Mouse (Mus musculus) spleen, adult 18-20 months (tissue): ENCODE measurements around the gene Tmem217.

ENCODE experiments used
- DNase-seq, 2 experiments: peaks; one replicate each; pipeline ENCODE4 v3.0.0; 2022; ENCODE audit warnings: mixed read lengths in 2 of 2

The Tmem217 gene

DNA sequence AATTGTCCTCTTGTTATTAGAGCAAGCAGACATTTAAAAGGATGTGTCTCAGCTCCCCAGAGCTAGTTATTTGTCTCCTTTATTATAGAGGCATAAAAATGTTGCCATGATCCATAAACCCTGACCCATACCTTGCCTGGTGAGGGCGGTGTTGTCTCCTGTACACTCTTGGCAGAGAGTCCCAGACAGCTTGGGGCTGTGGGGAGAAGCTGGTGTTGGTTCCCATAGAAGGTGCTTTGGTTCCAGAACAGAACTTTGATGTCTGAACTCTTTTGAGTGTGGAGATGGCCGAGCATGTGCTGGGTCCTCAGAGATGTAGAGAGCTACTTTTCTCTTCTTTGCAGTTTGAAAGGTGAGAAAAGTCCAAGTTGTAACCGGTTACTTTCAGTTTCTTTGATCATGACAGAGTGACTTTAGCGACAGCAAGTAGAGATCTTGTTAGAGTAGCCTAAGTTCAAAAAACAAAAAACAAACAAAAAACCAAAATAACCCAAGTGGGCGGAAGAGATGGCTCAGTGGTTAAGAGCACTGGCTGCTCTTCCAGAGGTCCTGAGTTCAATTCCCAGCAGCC lies at the start of gene Tmem217:
Gene Tmem217, minus strand, starts transcription at position 224 of the 571 bp plus-strand sequence.
- no peak for DNase-seq

DNA sequence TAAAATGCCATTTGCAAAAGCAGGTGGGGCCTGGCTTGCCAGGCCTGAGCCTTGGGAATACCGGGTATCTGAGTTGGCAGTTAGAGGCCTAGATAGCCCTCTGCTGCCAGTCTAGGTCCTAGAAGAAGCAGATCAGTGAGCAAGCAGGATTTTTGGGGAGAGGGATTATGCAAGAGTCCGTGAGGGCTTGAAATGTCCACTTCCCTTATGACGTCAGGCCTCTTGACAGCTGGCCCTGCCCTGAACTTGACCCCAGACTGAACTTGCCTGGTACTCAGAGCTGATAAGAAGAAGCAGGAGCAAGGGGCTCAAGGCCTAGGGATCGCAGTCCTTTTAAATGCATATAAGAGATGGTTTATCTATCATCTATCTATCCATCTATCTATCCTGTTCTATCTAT lies 49.2 kb upstream of the Tmem217 start:
- no peak for DNase-seq

DNA sequence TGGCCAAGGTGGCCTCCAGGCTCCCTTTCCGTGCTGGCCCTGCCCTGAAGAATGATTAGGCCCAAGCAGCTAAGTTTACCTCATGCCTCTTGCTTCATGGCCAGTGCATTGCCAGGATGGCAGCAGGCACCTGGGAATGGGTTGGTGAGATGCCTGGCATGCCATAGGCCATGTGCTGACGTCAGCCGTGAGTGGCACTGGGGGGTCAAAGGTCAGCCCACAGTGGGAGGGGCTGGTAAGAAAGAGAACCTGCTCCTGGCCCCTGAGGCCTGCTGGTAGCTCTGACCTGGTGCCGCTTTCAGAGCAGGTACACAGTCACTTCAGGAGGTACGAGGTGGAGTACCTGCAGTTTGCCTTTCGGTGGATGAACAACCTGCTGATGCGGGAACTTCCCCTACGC lies 47.4 kb upstream of the Tmem217 start:
- DNase-seq: no peak

DNA sequence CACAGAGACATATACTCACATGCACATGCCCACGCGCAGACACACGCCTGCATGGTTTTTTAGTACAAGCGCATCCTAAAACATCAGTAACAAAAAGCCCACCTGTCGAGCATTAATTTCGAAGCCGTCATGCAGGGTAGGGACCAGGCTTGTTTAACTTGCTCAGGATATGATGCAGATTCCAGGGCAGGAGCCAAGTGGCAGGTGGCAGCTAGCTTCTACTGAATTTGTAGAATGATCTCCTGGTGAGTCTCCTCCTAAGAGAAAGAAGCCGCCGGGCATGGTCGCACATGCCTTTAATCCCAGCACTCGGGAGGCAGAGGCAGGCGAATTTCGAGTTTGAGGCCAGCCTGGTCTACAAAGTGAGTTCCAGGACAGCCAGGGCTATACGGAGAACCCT lies 46.9 kb upstream of the Tmem217 start:
- no peak for DNase-seq

DNA sequence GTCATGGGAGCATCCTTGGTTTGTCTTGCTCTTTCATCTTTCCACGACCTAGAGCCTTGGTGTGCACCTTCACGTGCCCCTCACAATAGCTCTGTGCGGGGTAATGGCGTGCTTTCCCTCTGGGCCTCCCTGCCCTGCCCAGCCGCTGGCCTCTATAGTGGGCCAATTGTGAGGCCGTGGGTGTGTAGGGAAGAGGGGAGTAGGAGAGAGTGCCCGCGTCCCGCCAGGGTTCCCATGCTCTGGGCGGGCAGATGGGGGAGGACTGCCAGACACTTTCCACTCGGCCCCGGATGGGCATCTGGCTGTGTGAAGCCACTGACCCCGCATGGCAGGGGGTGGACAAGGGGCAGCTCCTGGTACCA lies 44.6 kb upstream of the Tmem217 start:
- DNase-seq: no peak

DNA sequence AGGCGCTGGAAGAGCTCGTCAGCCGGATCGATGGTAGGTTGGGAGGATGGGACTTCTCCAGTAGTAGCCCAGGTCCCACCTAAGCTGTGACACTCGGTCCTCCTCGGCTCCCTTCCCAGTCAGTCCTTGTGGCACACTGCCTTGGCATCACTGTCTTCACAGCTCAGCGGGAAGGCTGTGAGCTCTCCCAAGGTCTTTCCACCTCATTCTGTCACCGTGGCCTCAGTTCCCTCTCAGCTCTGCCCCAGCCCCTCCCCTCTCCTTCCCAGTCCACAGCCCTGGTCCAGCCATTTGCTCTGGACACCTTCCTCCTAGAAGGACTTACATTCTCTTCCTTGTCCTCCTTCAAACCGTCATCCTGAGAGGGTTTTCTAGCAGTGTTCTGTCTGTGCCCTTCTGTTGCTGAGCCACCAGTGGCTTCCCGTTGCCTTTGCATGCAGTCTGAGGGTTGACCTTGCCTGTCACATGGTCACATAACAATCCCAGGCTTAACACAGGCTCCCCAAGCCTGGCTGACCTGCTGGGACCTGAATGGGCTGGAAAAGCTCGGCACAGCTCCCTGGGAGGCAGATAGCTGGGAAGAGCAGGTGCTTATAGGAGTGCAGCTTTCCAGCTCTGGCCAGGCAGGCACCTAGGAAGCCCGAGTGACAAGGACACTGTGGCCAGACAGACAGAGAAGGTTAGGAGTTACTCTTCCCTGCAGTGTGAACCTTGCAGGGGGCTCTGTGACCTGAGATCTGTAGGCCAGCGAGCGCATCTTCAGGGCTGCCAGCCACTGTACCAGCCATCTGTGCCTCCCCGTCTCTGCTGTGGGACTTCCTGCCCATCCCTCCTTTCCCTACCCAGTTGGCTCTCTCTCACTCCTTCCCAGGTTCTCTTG lies 43.9 kb upstream of the Tmem217 start:
- DNase-seq: no peak

DNA sequence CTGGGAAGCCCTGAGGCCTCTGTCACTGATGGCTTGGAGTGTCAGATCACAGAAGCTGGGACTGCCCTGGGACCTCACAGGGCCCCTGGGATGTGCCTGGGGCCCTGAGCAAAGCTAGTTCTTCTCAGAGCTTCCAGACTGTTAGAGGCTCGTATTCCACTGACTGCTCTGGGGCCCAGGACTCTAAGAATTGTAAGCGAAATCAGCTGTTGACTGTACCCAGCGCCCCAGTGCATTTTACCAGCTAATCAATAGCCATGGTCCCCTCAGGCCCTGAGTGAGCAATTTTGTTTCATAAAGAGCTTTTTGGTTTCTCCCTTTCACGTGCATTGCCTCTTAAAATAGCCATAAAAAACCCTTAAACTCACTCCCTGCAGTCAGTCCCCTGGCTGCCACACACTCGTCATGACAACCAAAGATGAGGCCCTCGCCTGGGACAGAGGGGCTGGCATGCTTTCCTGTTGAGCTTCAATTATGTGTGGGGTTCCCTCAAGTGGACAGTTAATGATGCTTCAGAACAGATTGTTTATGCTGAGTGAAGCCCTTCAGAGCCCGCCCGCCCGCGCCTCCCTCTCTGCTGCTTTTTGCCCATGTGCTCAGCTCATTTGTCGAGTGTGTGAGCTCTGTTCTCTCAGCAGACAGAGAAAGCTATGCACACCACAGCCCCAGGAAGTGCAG lies 37.2 kb upstream of the Tmem217 start:
- DNase-seq: no peak

DNA sequence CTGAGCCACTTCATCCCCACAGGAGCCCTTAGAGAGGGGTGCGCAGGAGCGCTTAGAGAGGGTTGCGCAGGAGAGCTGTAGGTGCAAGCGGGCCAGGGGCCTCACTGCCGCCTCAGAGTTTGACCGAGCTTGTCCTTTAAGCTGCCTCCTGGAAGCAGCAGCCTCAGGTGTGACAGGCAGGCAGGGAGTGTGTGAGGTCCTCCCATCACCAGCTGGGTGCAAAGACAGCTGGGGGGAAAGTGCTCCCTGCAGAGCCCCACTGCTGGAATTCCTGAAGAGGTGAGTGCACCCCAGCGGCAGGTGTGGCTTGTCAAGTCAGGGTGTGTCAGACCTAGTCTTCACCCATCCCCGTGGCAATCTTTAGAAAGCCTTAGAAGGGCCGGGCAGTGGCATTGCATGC lies 34.7 kb upstream of the Tmem217 start:
- no peak for DNase-seq

DNA sequence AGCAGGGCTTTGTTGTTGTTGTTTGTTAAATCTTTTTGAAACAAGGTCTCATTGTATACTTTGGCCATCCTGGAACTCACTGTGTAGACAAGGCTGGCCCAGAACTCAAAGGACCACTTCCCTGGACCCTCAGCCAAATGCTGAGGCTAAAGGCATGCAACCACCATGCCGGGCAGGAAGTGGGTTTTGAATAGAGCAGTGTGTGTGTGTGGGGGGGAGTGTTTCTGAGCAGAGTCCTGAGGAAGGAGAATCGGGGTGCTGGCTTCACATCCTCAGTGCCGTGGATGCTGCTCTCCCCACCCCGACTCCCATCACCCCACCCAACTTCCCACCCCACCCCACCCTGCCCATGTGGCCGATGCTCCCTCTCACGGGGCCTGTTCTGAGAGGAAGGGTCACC lies 33.3 kb upstream of the Tmem217 start:
- no peak for DNase-seq

DNA sequence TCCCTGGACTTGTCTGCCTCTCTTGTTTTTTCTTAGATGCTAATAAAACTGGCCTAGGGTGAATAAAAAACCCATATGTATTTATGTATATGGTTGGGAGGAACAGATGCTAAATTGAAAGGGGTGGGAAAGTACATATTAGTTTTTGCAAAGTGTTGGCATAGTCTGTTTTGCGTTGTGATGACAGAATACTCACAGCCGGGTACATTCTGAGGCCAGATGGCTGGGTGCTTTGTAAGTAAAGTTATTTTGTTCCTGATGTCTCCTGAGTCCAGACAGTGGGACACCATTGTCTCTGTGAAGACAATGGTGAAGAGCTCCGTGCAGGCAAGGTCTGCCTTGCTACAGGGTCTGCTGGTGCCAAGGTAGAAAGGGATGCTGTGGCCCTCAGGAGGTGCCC lies 32.6 kb upstream of the Tmem217 start:
- no peak for DNase-seq

DNA sequence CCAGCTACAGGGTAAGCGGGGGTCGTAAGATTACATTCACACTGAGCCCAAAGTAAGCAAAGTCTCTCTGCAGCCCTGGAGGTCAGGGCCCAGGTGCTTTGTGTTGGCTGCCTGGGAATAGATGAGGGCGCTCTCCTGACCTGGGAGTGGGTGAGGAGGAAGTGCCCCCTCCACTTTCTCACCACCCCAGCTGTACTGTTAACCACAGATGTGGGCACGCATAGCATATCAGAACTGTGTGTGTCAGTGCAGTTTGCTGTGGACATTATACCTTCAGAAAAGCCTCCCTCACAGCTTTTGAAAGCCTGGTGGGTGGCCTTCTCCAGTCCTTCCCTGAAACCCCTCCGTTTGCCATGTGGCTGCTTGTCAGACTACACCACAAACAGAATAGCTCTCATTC lies 32.1 kb upstream of the Tmem217 start:
- DNase-seq: no peak

DNA sequence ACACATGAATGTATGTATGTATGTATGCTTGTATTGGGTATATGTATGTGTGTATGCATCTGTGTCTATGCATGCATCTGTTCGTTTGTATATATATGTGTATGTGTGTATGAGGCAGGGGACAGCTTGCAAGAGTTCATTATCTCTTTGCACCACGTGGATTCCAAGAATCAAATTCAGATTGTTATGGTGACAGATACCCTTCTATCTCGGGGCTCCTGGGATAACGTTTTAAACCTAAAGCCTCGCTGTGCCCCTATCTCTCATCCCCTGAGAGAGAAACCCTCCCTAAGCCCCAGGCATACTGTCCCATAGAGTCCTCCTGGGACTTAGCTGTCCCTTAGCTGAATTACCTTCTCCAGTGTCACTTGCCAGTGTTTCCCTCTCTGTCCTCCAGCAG lies 31.4 kb upstream of the Tmem217 start:
- DNase-seq: no peak

DNA sequence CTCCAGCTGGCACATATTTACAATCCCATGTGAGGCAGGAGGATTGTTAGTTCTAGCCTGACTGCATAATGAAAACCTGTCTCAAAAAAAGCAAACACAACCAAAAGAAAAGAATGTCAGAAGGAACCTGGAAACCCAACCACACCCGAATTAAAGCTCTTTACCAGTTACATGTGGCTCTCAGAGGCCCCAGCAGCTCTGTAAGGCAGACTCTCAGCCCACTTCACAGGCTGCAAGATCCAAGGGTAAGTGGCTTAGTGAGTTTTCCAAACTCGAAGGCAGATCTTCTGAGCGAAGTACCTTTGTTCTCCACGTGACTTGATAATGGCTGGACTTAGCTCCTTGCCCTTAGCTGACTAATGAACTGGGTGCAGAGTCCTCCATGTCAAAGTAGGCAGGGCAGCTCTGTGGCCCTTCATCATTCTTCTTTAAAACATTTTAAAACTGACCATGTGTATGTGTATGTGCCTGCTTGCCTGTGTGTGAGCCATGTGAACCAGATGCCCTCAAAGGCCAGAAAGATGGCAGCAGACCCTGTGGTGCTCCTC lies 27.5 kb upstream of the Tmem217 start:
- DNase-seq: no peak

DNA sequence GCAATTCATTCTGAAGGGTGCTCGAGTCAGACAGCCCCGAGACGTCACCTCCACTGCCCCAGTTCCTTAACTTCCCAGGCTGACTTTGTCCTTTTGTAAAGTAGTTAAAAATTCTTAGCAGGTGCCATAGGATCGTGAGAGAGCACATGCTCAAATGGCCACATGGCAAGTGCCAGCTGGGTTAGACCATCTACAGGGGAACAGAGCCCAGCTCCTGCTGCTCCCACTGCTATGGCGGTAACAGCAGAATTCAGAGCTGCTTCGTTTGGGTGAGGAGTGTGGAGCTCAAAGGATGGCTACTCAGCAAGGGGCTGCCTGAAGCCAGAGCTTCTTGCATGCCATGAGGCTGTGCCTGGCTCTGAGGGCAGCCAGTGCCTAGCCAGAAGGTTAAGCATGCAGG lies 17.6 kb upstream of the Tmem217 start:
- no peak for DNase-seq

DNA sequence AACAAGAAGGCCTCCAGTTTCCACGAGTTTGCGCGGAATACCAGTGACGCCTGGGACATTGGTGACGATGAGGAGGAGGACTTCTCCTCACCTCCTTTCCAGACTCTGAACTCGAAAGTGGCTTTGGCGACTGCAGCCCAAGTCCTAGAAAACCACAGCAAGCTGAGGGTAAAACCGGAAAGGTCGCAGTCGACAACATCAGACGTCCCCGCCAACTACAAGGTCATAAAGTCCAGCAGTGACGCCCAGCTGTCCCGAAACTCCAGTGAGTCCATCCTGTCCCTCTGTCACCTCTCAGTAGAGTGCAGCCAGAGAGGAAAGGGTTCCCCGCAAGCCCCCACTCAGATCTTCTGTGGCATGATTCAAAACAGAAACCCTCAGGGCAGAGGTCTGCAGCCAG lies 16.2 kb upstream of the Tmem217 start:
- no peak for DNase-seq

DNA sequence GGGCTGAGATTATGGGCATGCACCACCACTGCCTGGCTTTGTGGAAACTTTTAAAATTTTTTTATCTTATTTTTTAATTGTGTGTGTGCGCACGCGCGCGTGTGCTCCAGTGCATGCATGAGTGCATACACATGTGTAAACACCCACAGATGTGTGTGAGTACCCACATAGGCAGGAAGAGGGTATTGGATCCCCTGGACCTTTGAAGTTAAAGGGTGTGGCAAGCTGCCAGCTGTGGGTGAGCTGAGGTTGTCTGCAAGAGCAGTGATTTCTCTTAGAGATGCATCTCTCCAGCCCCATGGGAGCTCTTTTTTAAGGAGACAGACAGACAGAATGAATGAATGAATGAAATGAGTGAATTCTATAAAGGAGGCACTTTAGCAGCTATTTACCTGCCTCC lies 13.3 kb upstream of the Tmem217 start:
- no peak for DNase-seq

DNA sequence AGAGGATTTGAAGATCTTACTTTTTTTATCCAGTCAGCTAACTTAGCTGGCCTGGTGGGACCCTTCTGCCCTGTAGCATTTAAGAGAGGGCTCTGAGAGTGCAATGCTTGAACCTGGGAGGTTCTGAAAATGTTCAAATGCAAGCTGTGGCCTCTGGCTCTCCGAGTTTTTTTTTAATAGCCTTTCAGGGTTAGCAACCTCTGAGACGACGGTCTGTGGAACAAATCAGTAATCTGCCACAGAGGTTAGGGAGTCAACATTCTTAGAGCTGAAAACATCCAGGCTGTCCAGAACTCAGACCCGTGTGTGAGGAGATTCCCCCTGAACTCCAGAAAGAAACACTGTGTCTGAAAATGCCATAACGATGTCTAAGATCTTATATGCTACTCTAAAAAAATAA lies 6.3 kb upstream of the Tmem217 start:
- no peak for DNase-seq

DNA sequence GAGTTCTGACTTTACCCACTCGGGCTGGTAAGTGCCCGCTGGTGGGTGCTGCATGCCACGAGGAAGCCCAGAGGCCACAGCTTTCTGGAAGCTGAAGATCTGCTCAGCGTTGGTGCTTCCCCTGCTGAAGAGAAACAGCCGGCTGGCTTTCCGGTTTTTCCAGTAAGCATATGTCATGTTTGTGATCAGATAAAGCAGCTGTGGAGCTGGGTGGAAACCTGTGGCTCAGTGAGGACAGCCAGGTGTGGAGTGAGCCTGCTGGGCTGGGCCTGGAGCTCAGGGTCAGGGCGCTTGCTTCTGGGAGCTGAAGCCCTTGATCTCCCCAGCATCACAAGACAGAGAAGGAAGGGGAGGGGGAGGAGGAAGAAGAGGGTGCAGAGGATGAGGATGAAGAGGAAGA lies 4.7 kb upstream of the Tmem217 start:
- DNase-seq: no peak

DNA sequence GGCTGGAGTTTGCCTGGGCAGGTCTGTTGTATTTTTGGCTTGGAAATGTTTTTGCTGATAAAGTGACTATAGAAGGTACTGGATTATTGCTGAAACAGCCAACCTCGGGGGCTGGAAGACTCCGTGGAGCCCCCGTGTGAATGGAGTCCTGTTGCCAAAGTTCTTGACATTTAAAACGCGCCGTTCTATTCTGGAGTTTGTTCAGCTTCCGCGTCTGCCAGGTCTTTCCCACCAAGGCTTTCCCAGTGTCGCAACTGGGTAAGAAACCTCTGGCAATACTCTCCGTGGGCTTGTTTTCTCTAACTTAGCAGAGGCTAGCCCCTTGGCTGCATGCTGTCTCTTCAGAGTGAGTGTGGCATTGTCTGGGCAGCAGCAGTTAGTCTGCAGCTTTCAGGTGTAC lies 4.3 kb upstream of the Tmem217 start:
- no peak for DNase-seq

DNA sequence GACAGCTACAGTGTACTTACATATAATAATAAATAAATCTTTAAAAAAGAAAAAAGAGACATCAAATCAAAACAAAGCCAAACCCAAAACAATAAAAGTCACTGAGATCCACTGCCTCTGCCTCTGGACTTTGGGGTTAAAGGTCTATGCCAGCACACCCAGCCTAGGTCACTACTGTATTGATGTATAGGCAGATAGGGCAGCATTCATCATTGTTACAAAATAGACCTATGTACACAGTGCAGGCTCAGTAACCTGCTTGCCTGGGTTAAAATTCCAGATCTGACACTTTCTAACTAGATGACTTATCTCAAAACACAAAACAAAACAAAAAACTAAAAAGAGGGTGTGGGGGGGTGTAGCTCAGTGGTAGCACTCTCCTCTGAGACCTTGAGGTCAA lies 2.0 kb upstream of the Tmem217 start:
- no peak for DNase-seq

DNA sequence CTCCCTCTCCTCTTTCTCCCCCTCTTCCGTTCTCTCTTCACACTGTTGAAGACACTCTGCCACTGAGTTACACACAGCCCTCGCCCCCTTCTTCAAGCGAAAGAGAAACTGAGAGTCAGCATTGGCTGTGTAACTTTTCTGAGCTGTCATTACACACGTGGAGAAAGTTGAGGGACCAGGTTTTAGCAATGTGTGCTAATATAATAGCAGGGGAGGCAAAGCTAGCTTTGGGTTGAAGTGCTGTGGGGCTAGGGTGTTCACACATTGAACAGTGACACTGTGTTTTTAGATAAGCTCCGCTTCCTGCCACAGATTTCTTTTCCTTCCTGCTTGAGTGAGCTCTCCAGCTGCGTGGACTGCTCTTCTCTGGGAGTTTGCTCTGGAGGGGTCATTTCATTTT lies 1.2 kb downstream of the Tmem217 start:
- no peak for DNase-seq

DNA sequence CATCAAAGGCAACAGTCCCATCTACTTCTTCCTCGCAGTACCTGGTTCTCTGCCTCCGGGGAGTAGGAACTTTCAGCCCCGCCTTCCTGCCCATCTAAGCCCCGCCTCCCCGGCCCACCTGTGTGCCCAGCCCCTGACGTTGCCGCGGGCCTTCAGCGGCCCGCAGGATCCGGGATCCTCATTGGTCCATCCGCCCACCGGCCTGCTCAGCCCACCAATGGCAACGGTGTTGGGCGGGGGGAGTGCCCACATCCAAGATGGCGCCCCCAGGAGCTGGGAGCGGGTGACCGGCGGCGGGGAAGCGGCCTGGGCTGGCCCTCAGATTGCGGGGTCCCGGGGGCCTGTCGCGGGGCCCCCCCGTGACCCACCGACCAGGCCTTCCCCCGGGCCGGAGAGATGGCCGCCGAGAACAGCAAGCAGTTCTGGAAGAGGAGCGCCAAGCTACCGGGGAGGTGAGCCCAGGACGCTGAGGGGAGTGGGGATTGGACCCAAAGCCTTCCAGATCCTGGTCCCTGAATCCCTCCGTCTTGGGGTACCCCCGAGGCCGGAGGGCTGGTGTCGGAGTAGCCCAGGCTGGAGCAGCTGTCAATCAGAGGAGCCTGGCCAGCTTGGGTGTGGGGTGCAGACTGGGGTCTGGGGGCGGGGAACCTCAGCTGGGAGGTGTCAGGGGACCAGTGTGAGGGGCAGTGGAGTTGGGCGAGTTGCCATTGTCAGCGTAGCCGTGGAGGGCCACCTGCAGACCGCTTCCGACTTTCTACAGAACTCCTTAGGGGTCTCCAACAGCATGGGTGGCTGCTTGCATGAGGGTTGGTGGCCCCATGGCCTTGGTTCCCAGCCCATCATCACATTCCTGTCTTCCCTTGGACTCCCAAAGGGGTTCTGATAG lies 2.4 kb downstream of the Tmem217 start, which contains the start of the genes Gm17657 and Tbc1d22b:
Gene Gm17657, minus strand, starts transcription at position 96 of the 886 bp plus-strand sequence.
Gene Tbc1d22b, plus strand, starts transcription at position 243 of the 886 bp plus-strand sequence.
- DNase-seq: peak; percentile 93 to 95

DNA sequence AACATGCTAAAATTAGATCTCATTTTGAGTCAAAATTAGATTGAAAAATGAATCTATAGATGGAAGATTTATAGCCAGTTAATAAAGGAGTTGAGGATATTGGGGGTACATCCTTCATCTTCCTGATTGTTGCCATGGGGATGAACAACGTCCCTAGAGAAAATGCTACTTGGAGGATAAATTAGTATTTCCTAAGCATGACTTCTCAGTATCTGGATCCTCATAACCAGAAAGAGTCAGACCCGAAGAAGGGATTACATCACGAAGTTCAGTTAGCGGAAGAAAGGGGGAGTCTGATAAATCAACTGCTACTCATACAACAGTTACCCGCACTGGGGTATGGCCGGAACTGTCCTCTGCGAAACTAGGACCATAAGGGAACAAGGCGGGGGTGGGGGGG lies 3.2 kb downstream of the Tmem217 start:
- no peak for DNase-seq
